In the genomic region with DNA sequence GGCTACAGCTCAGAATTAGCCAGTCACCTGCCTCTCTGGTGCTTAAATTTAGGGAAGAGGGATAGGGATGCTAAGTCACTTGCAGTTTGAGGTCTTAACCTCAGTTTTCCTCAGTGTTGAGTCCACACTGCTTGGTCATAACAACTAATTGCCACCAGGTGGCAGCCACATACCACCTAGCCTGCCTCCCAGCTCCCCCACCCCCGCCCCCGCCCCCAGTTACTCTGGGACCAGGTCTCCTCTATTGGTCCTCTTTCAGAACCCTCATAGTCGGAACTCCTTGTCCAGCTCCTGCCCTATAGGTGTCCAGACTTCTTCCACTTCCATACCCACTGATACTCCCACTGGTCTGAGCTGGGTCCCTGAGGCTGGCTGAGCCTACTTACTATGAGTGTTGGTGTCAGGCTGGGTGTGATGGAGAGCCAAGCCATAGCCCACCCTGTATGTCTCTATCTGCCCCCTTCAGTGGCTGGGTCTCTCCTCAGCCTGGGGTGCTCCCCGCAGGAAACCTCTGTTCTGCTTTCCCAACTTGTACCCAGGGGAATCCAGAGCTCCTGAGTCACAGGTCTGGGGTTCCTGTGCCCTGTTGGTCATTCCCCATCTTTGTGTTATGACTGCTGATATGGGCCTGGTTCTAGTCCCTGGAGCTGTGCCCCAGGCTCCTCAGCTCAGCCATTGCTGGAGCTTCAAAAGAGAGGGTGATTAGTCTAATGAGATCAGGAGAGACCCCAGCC, we compare ENCODE assay signal across 8 mouse cellular contexts. TPM values are rescaled to one million over a fixed set of nuclear protein-coding genes. Genes with fewer than 3 reads are reported as not detected.
DNase-seq lines count a peak whose midpoint lies in the region; ATAC-seq and TF ChIP-seq lines count a peak whose summit lies in the region.
"Had no signal": no experiment of that assay in that cellular context is flagged by ENCODE, and none has a peak within 500 bp of the region (broad histone marks: within the 10 kb centered on the region; RNA-seq: fewer than 3 reads in every experiment).

No protein-coding gene starts in this region.

- no peak overlapping the region for H3K4me2 ChIP-seq in embryonic facial prominence, embryonic 11.5 days (ENCODE audit: low read depth, low read length)
- no peak overlapping the region for H3K4me2 ChIP-seq in neural tube, embryonic 15.5 days
- H3K4me2 ChIP-seq: lung, embryonic 15.5 days had no signal

- no peak overlapping the region for H3K4me3 ChIP-seq in lung, adult 2 months (replicated peaks; ENCODE audit: extremely low read depth, low read depth, low read length)
- no peak overlapping the region for H3K4me3 ChIP-seq in embryonic facial prominence, embryonic 11.5 days (ENCODE audit: low read depth, low read length)
- H3K4me3 ChIP-seq in neural tube, embryonic 15.5 days (replicated peaks) = no peak overlapping the region
- H3K4me3 ChIP-seq: lung, embryonic 15.5 days had no signal

- peaks cover 5% of the 10 kb centered on the region for H3K4me1 ChIP-seq in lung, adult 2 months (ENCODE audit: control insufficient read depth, insufficient read depth, low read length)
- no peaks in the 10 kb centered on the region; the same call in 1 of the 2 replicates for H3K4me1 ChIP-seq in embryonic facial prominence, embryonic 11.5 days (ENCODE audit: control insufficient read depth, insufficient read depth, low read length)
- H3K4me1 ChIP-seq in neural tube, embryonic 15.5 days = peaks cover 47% of the 10 kb centered on the region

- no peaks in the 10 kb centered on the region for H3K27me3 ChIP-seq in embryonic facial prominence, embryonic 11.5 days (ENCODE audit: control insufficient read depth, insufficient read depth, low read length)
- no peaks in the 10 kb centered on the region for H3K27me3 ChIP-seq in neural tube, embryonic 15.5 days (replicated peaks)
- H3K27me3 ChIP-seq: lung, embryonic 15.5 days had no signal

- no peak overlapping the region for H3K27ac ChIP-seq in embryonic facial prominence, embryonic 11.5 days (replicated peaks; ENCODE audit: low read depth, low read length)
- peak overlapping the region; percentile 33; the same call in 1 of the 2 replicates for H3K27ac ChIP-seq in neural tube, embryonic 15.5 days (replicated peaks)
- H3K27ac ChIP-seq: lung, embryonic 15.5 days had no signal

- no peaks in the 10 kb centered on the region for H3K9me3 ChIP-seq in embryonic facial prominence, embryonic 11.5 days (replicated peaks; ENCODE audit: control insufficient read depth, low read length)
- no peaks in the 10 kb centered on the region for H3K9me3 ChIP-seq in neural tube, embryonic 15.5 days (replicated peaks)
- H3K9me3 ChIP-seq: lung, embryonic 15.5 days had no signal

- H3K9ac ChIP-seq in embryonic facial prominence, embryonic 11.5 days (replicated peaks; ENCODE audit: low read length) = no peak overlapping the region
- H3K9ac ChIP-seq in neural tube, embryonic 15.5 days (replicated peaks) = no peak overlapping the region; the same call in 1 of the 2 replicates
- H3K9ac ChIP-seq: lung, embryonic 15.5 days had no signal

- no peak for ATAC-seq in embryonic facial prominence, embryonic 11.5 days (replicated peaks; ENCODE audit: insufficient number of reproducible peaks, low FRiP score, low TSS enrichment, low read depth)
- ATAC-seq in neural tube, embryonic 15.5 days (ENCODE audit: low FRiP score) = no peak
- no peak for ATAC-seq in frontal cortex, adult (ENCODE audit: low TSS enrichment)

- 38% methylated on average over 4 of the region's 4 CpGs for WGBS in lung, adult 2 months
- WGBS in embryonic facial prominence, embryonic 11.5 days = 16% methylated on average over 4 of the region's 4 CpGs
- WGBS in neural tube, embryonic 15.5 days = 23% methylated on average over 4 of the region's 4 CpGs

- H3K36me3 ChIP-seq in embryonic facial prominence, embryonic 11.5 days (replicated peaks; ENCODE audit: control insufficient read depth, insufficient read depth, low read depth, low read length) = peaks cover 7% of the 10 kb centered on the region
- peaks cover 15% of the 10 kb centered on the region for H3K36me3 ChIP-seq in neural tube, embryonic 15.5 days

- no peak for DNase-seq in lung, adult 2 months
- DNase-seq in lung, postnatal 25 days (ENCODE audit: low spot score) = no peak
- DNase-seq in adipocyte (ENCODE audit: low spot score) = peak; percentile 62
- DNase-seq in embryonic facial prominence, embryonic 11.5 days (ENCODE audit: low spot score) = peak; percentile 74
- peak; percentile 61 to 71 for DNase-seq in kidney, postnatal 4 days

- TF ChIP-seq POLR2A in lung, adult 2 months (IDR thresholded peaks at IDR 0.05; ENCODE audit: borderline replicate concordance, extremely low read depth, low read depth, low read length) = no peak

- peak; percentile 66 for TF ChIP-seq CTCF in lung, adult 2 months (IDR thresholded peaks at IDR 0.05; ENCODE audit: insufficient read depth, low read length)

RNA-seq across cellular contexts. Expression of a gene that starts 3.0 kb away (rescaled TPM):
- 11.2 and 14.0 TPM in 2 replicates for polyA plus RNA-seq in lung, adult 2 months (2012; rRNA removed)
- polyA plus RNA-seq in embryonic facial prominence, embryonic 11.5 days (2014; fragmentation: Nextera tagmentation; extraction: Ambion mirVana) = 6.0 and 6.8 TPM in 2 replicates
- polyA plus RNA-seq in neural tube, embryonic 15.5 days (2015; fragmentation: Nextera tagmentation; extraction: Ambion mirVana) = 13.5 and 14.3 TPM in 2 replicates

RNA-seq across cellular contexts. Expression of a gene that starts 3.6 kb away (rescaled TPM):
- 3.6 and 4.7 TPM in 2 replicates for polyA plus RNA-seq in lung, adult 2 months (2012; rRNA removed)
- 34.6 and 42.3 TPM in 2 replicates for polyA plus RNA-seq in embryonic facial prominence, embryonic 11.5 days (2014; fragmentation: Nextera tagmentation; extraction: Ambion mirVana)
- polyA plus RNA-seq in neural tube, embryonic 15.5 days (2015; fragmentation: Nextera tagmentation; extraction: Ambion mirVana) = 25.9 and 31.2 TPM in 2 replicates

RNA-seq across cellular contexts. Expression of a gene that starts 9.9 kb away (rescaled TPM):
- 162 and 200 TPM in 2 replicates for polyA plus RNA-seq in lung, adult 2 months (2012; rRNA removed)
- 74.0 and 77.8 TPM in 2 replicates for polyA plus RNA-seq in embryonic facial prominence, embryonic 11.5 days (2014; fragmentation: Nextera tagmentation; extraction: Ambion mirVana)
- polyA plus RNA-seq in neural tube, embryonic 15.5 days (2015; fragmentation: Nextera tagmentation; extraction: Ambion mirVana) = 284 and 345 TPM in 2 replicates

RNA-seq across cellular contexts. Expression of a gene that starts 27.6 kb away (rescaled TPM):
- polyA plus RNA-seq in lung, adult 2 months (2012; rRNA removed) = 110 and 150 TPM in 2 replicates
- 60.3 and 62.1 TPM in 2 replicates for polyA plus RNA-seq in embryonic facial prominence, embryonic 11.5 days (2014; fragmentation: Nextera tagmentation; extraction: Ambion mirVana)
- 19.4 and 20.5 TPM in 2 replicates for polyA plus RNA-seq in neural tube, embryonic 15.5 days (2015; fragmentation: Nextera tagmentation; extraction: Ambion mirVana)

RNA-seq across cellular contexts. Expression of a gene that starts 35.1 kb away (rescaled TPM):
- polyA plus RNA-seq in lung, adult 2 months (2012; rRNA removed) = 29.9 and 31.5 TPM in 2 replicates
- polyA plus RNA-seq in embryonic facial prominence, embryonic 11.5 days (2014; fragmentation: Nextera tagmentation; extraction: Ambion mirVana) = 6.8 and 9.0 TPM in 2 replicates
- 91.9 and 93.0 TPM in 2 replicates for polyA plus RNA-seq in neural tube, embryonic 15.5 days (2015; fragmentation: Nextera tagmentation; extraction: Ambion mirVana)

Comparison
In these comparisons a context has a peak if more than half of its experiments do, and no peak if none do; other contexts are left out.
1. DNase-seq: peak in adipocyte (single experiment), embryonic facial prominence, embryonic 11.5 days (single experiment) and kidney, postnatal 4 days (2 of 2); none in lung, adult 2 months (single experiment) and lung, postnatal 25 days (single experiment).